Mouse (Mus musculus): ENCODE results near the gene Fbn1.

Fbn1 gene

GRCm38 (mm10) chr2:125394428-125395101 lies 113.2 kb downstream of the Fbn1 start:
- DNase-seq (ENCODE audit: low spot score) = no peak

GRCm38 (mm10) chr2:125391582-125391981 lies 116.2 kb downstream of the Fbn1 start:
- DNase-seq (ENCODE audit: low spot score) = no peak

GRCm38 (mm10) chr2:125389796-125390195 lies 118.0 kb downstream of the Fbn1 start:
- no peak for DNase-seq (ENCODE audit: low spot score)

- DNase-seq (ENCODE audit: low spot score) = no peak
Observed at GRCm38 (mm10) chr2:125386221-125386965, 121.4 kb downstream of the Fbn1 start.

DNA sequence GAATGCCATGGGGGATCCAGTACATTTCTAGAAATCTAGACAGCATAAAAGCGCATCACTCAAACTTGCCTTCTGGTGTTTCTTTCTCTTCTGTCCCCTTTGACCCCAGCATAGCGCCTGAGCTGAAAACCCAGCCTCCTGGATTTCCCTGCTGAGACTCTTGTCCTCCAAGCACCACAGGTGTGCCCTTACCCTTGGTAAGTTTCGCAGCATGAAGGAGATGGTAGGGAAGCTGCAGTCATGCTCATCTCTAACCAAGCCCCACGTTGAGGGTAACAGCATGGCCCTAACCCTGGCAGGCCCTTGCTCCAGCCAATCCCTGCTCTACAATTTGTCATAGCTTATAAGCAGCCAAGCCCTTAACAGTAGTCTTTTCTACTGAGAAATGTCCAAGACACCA lies 122.9 kb downstream of the Fbn1 start:
- no peak for DNase-seq (ENCODE audit: low spot score)

- no peak for DNase-seq (ENCODE audit: low spot score)
Observed at GRCm38 (mm10) chr2:125384415-125384814, 123.4 kb downstream of the Fbn1 start.

- DNase-seq (ENCODE audit: low spot score) = no peak
Observed at GRCm38 (mm10) chr2:125383273-125383641, 124.5 kb downstream of the Fbn1 start.

DNA sequence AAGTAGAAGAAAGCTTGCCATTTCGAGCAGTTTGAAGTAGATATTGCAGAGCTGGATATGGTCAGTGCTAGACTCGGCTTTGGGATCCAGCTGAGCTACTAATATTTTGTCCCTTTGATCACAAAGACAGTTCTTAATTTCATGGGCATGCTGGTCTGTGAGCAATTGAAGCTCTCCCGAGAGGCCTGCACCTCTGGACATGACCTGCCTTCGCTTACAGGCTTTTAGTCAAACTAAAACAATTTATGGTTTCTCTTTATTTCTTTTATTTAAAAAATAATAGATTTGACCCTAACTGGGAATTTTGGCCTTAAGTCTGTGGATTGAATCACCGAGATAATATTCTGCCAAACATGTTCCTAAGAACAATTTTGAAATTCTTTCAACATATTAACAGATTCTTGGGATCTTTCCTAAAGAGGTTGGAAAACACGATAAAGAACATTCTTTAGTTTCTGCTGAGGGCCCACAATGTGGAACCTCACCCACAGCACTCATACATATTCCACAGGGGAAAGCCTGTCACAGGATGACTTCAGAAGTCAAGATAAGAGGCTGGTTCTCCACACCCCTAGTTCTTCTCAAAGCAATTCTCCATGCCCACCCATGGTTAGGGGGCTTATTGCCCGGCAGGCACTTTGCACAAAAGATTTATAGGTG lies 125.0 kb downstream of the Fbn1 start:
- DNase-seq (ENCODE audit: low spot score) = no peak

DNA sequence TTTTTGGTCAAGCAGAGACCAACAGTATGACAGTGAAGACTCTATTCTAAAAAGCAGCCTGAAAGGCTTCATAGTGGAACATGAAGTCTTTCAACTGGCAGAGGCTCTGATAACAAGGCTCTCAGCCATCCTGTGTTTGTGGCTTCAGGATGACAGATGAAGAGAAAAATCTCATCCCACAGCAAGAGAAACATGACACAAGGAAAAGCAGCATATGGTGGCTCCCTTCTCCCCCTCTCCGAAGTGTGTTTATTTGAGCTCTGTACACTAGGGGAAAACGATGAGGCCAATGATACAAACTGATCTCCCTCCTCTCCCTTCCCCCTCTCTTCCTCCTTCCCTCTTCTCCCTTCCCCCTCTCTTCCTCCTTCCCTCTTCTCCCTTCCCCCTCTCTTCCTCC lies 127.7 kb downstream of the Fbn1 start:
- no peak for DNase-seq (ENCODE audit: low spot score)

DNA sequence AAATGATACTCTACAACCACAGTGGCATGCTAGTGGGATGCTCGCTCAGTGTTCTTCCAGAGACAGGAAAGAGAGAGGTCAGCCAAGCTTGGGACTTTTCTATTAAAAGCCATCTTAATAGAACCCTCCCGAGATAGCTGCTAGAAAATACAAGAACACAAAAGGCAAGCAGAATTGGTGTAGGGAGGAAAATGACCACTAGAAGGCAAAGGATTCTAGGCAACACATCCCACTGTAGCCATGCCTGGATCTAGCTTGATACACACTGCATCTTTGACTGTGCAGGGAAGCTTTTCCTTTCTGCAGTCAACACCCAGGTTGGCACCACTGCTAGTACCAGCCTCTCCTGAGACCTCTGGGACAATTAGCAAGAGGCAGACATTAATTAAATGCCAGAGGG lies 128.6 kb downstream of the Fbn1 start:
- DNase-seq (ENCODE audit: low spot score) = no peak

DNA sequence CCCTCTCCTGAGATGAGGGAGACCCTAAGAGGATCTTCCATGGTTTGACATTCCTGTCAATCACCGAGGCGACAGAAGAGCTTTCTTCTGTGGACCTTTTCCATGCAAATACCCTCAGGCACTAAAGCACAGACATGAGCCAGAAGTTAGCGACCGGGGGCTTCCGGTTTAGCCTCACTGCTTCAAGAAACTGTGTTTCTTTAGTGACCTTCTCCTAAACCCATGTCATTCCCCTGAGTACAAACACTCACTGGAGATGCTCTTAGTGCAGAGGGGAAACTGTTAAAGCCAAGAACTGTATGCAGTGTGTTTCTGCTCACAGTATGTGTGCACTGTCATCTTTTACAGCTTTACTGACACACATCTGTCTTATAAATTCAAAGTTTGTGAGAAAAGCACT lies 131.9 kb downstream of the Fbn1 start:
- no peak for DNase-seq (ENCODE audit: low spot score)

DNA sequence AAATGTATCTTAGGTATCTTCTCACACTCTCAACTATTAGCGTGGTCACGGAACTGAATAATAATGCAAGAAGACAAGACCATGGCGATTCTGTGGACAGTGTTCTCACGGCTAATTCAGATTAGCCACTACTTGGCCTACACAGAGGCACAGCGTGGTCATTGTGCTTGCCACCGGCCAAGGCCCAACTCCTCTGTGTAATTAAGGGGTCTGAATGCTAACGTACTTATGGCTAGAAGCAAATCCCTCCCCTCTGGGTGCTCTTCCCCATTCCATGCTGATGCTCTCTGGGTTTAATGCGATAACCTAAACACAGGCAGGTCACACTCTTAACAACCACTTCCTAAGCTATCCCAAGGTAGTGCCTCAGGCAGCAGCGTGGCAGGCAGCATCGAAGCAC lies 132.5 kb downstream of the Fbn1 start:
- no peak for DNase-seq (ENCODE audit: low spot score)

DNA sequence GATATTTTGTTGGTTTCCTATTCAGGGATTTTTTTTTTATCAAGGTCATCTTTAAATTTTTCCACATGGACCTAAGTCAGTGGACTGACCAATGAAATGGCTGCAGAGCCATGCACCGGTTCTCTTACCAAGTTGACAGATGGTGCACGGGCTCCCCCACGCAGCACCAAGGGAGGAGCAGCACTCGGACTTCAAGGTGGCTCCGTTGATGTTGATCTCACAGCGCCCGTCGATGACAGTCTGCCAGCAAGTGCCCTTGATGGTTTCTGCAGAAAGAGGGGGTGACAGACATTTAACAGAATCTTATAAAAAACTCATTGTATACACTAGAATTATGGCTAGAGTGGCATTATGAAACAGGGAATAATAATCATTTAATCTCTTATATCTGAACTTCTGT lies 138.1 kb downstream of the Fbn1 start:
- no peak for DNase-seq (ENCODE audit: low spot score)

DNA sequence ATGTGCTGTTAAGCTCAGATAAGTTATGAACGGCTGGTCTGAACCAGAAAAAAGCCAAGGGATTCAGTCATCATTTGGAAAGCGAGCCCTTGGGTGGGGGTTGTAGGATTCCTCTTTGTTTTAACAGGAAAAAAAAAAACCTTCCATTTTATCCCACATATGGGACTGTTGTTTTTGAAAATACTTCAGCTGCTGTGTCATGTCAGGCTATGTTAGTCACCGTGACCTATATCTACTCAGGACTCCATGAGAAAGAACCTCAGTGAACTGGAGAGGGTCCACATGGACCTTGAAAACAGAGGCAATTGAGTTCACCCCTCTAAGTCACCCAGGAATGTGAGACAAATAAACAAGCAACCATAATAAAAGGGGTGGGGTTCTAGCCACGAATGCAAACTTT lies 139.2 kb downstream of the Fbn1 start:
- DNase-seq (ENCODE audit: low spot score) = no peak

- DNase-seq (ENCODE audit: low spot score) = no peak
Observed at GRCm38 (mm10) chr2:125361661-125362060, 146.1 kb downstream of the Fbn1 start.

DNA sequence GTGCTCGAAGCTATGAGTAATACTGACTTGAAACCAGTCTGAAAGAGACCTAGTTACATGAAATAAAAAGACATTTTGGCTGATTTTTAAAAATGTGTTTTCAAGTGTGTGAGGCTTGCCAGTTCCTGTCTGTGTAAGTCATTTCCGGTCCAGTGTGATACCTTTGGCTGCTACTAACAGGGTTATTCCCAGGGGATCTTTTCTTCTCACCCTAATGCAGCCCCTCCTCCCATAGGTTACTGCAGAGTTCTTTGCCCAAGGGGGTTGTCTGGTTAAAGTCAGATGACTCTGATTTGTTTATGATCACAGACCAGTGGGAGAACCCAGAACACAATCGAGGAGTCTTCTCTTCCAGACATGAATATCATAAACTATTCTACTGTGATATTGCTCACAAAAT lies 151.3 kb downstream of the Fbn1 start:
- no peak for DNase-seq (ENCODE audit: low spot score)

GRCm38 (mm10) chr2:125356068-125356467 lies 151.7 kb downstream of the Fbn1 start:
- no peak for DNase-seq (ENCODE audit: low spot score)

DNA sequence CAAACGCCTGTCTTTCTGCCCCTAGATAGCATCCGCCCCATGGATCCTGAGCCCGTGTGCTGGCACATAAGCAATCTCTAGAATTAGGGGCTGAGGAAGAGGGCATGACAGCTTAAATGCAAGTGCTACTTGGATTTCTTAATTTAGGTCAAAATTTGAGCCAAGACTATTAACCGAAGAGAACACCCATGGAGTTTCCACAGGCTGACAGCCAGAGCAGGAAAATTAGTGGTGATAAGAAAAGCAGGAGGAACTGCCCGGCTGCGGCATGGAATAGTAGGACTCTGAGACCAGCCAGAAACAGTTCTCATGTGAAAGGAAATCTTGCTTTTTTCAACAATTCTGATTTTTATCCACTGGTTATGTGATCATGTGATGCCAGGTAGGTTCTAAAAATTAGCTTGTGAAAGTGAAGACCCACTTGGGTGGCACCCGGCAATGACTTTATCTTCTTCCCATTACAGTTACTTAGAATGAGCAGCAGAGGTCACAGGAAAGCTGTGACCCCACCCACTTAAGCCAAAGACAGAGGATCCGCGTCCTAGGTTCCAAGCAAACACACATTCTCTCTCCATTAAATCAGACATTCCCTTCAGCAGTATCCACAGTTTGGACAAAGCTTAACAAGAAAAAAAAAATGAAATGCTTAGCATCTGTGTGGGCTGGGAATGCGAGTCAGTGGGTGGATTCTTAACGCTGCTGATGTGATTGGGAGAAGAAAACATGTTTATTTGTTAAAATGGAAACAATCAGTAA lies 152.4 kb downstream of the Fbn1 start:
- no peak for DNase-seq (ENCODE audit: low spot score)

GRCm38 (mm10) chr2:125354587-125354986 lies 153.2 kb downstream of the Fbn1 start:
- no peak for DNase-seq (ENCODE audit: low spot score)

DNA sequence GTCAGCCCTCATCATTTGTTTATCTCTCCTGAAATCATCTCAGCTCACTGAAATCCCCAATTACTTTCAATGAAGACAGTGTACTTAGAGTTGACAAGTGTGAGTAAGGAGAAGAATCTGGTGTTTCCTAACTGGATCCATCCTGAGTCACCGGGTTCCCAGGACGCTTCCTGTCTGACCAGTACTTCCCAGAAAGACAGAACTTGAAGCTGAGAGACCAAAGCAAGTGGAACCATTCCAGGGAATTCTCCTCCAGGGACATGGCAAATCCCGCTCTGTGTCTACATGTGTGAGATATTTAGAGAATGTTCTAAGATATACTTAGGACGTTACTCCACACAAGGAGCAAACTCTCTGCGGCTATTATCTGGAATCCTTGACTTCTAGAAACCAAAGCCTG lies 158.6 kb downstream of the Fbn1 start:
- no peak for DNase-seq (ENCODE audit: low spot score)

GRCm38 (mm10) chr2:125342181-125342950 lies 165.4 kb downstream of the Fbn1 start:
- DNase-seq (ENCODE audit: low spot score) = no peak

GRCm38 (mm10) chr2:125340381-125340780 lies 167.4 kb downstream of the Fbn1 start:
- DNase-seq (ENCODE audit: low spot score) = no peak
